Mouse (Mus musculus) megakaryocyte-erythroid progenitor cell, adult 5-6 weeks (primary cell): Measurements from ENCODE around the gene Vps53. TPM values are rescaled to one million over a fixed set of nuclear protein-coding genes. Genes with fewer than 3 reads are reported as not detected.

Experiments used
- ATAC-seq: replicated peaks from 2 replicates; pipeline ENCODE4 v1.8.0; 2016; ENCODE audit warnings: mild to moderate bottlenecking, inconsistent platforms; ENCODE audit not compliant: severe bottlenecking, poor library complexity, low FRiP score, low TSS enrichment
- total RNA-seq, 2 experiments: library from RNA; stranded (forward) in 1 of 2; stranded (reverse) in 1 of 2; fragments of 200-1000, 215-1000 nt in 1 of 2; fragments of >200 nt in 1 of 2; fragmentation: Nextera tagmentation in 1 of 2; gene quantifications; 2 replicates each; pipeline ENCODE4 v1.2.3; 2014 to 2017

Vps53 gene
- total RNA-seq, 2 experiments from 2014 or later: 33.6 to 44.1 TPM

DNA sequence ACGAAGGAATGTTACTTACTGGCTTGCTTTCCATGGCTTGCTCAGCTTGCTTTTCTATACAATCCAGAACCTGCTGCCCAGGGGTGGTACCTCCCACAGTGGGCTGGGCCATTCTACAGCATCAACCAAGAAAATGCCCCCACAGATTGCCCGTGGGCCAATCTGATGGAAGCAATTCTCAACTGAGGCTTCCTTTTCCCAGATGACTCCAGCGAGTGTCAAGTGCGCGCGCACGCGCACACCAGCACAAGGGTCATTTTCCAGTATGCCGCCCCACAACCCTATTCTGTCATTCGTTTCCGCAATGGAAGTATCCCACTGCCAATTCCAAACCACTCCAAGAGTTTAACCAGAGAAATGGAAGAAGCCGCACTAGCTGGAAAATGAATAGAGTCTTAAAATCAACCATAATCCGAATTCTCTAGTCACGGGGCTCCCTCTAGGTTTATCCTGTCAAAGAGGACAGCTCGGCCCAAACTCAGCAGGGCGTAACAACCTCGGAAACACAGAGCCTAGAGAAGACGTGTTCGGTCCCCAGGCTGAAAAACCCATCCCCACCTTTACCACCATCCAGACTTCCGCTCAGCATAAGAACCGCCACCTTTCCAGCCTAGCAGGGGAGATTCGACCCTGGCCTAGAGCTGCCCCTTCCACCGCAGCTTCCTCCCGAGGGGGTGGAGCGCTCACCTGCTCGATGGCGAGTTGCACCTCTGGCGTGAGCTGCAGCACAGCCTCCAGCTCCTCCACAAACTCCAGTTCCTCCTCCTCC lies 537 bp downstream of the Vps53 start:
- ATAC-seq: peak; percentile 69

- ATAC-seq: no peak
Observed at GRCm38 (mm10) chr11:76170207-76170606, 9.2 kb downstream of the Vps53 start.

DNA sequence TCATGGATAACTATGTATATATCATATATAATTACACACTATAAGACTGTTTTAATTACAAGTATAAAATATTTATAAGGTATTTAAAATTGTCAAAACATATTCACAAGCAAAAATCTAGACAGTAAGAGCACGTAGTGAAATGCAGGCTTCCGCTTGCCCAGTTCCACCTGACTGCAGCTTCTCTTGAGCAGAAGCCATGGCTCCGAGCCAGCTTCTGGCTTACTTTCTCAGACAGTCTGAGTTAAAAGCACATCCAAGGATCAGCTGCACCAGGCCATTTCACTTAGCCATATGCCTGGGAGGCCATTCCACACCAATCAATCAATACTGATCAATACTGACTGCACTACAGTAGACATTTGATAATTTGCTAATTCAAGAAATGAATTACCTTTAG lies 10.5 kb downstream of the Vps53 start:
- ATAC-seq: no peak

GRCm38 (mm10) chr11:76167079-76167765 lies 12.2 kb downstream of the Vps53 start:
- ATAC-seq: no peak

GRCm38 (mm10) chr11:76166657-76167056 lies 12.8 kb downstream of the Vps53 start:
- no peak for ATAC-seq

DNA sequence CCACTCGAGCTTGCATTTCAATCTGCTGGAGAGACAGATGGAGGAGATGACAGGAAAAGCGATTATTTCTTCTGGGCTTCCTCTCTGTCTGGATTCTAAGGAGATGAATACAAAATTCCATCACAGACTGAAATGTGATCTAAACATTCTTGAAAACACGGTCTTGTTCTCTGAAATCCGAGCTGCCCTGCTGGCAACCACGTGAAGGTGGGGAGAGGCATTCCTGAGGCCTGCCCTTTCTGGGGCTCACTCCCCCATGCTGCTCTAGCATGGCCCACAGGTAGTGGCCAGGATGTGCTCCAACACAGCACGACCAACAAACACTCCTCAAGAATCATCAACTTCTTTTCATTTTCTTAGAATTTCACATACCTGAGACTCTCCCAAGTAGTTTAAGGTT lies 19.2 kb downstream of the Vps53 start:
- ATAC-seq: no peak

DNA sequence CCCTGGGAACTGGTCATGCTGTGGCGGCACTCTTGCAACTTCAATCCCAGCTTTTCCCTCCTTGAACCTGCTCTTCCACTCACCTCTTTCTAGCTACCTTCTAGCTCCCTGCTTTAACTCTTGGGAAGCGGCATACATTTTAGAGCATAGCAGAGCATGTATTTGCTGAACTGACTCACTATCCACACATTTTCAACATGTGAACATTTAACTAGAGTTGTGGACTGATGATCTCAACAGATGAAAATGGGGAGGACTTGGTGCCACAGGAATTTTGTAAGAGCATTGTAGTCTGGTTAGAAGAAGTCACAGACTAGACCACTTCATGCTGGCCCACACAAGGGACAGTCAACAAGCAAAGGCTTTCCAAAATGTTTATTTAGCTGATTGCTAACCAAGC lies 21.1 kb downstream of the Vps53 start:
- no peak for ATAC-seq

DNA sequence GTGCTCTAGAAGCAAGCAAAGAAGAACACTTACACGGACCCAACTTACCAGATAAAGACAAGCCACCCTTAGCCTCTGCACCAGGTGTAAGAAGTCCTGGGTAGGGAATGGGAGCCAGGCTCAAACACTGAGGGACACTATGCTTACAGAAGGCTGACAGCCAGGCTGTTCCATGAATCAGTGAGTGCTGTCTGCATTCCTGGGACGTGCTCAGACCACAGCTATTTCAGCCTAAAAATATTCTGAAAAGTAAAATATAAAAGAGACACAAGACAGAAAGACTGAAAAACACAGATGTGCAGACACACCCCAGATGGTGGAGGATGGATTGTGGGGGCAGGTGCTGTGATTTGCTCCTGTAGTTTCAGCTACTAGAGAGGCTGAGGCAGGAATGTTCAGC lies 24.6 kb downstream of the Vps53 start:
- no peak for ATAC-seq

GRCm38 (mm10) chr11:76154200-76154599 lies 25.2 kb downstream of the Vps53 start:
- ATAC-seq: no peak

GRCm38 (mm10) chr11:76153236-76153951 lies 26.1 kb downstream of the Vps53 start:
- ATAC-seq: no peak

DNA sequence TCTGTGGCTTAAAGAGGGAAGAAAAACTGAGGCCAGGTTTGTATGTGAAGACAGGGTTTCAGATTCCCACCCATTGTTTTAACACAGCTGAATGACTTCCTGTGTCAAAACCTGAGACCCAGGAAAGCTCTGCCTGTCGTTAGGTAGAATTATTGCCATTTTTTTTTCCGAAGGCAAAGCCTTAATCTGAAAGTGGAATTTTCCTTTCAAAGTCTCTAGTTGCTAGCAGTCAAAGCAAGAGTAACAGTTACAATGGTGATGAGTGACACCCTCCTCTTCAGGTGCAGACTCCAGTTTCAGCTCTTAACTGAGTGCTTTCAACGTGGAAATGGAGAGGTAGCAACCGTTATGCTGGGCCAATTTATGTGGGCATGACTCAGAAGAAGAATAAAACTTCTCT lies 28.5 kb downstream of the Vps53 start:
- no peak for ATAC-seq

GRCm38 (mm10) chr11:76148055-76149008 lies 31.1 kb downstream of the Vps53 start:
- ATAC-seq: no peak

DNA sequence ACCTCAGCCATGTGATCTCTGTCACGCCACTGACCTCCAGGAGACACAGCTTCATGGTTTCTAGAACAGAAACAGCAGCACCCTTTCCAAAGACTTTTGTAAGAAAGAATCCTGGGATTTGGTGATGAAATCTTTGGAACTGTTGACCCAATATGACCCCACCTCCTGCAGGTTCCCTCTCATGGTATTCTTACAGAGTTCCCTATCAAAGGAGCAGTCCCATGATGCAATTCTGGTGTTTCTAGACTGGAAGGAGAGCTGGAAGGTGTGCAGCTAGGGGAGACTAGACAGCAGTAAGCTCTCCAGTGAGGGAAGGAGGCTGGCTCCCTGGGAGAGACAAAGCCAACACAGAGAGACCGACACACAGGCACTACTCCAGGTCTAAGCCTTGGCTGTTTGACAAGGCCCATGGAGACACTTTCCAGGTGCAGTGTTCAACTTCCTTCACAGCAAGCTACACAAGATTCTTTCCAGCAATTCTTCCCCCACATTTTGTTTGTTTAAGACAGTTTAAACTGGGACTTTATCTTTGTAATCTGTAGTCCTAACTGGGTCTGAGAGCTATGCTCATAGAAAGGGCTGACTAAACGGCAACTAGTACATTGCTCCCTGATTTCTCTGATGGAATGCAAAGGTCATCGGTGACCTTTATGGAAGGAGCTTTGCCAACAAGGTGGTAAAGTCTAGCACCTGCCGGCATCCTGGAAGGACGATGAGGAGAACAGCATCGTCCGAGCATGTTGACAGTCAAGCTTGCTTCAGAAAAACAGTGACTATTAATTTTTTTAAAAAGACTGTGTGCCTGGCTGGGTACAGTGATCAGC lies 33.0 kb downstream of the Vps53 start:
- ATAC-seq: no peak

- no peak for ATAC-seq
Observed at GRCm38 (mm10) chr11:76145169-76145568, 34.3 kb downstream of the Vps53 start.

DNA sequence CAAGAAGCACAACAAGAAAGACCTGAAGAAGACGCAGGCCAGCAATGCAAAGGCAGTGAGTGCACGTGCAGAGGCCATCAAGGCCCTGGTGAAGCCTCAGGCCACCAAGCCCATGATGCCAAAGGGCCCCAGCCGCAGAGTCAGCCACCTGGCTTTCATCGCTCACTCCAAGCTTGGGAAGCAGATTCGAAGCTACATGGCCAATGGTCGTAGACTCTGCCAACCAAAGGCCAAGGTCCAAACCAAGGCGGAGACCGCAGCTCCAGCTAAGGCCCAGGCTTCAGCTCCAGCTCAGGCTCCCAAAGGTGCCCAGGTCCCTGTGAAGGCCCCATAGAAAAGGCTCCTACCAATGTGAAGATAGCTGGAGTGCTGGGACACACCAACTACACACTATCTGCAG lies 35.1 kb downstream of the Vps53 start:
- ATAC-seq: no peak

DNA sequence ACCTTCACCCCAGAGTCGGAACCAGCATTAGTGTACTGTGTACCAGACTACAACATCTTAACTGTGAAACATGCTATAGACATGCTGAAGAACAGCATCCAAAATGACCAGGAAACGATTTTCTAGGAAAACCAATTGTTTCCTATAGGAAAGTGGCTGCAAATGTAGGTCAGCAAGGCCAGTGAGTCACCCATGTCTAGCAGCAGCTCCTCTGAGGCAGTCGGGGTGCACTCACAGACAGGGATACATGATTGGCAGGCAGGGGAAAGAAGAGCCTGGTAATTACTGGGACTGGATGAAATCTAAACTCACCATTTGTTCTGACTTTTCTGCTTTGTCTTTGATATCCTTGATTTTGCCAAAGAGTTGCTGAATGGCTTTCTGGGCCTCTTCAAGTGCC lies 41.5 kb downstream of the Vps53 start:
- no peak for ATAC-seq

- ATAC-seq: no peak
Observed at GRCm38 (mm10) chr11:76135641-76136437, 43.6 kb downstream of the Vps53 start.

- ATAC-seq: no peak
Observed at GRCm38 (mm10) chr11:76130859-76131258, 48.6 kb downstream of the Vps53 start.
